Mouse (Mus musculus): ENCODE measurements around the gene Ccr8.
A peak's percentile ranks its signal among the peaks of the same experiment; 100 is the strongest.
"Not testable (repeated sequence)": the region's sequence is repeated elsewhere in the genome, so short reads cannot be mapped to it uniquely, and the experiment has no call there.

Gene Ccr8

GRCm38 (mm10) chr9:120091086-120091485 is 828 bp upstream of the Ccr8 start:
- no peak for DNase-seq (ENCODE audit: low spot score in 2 of 2)

- no peak for DNase-seq (ENCODE audit: low spot score in 2 of 2)
Measured at GRCm38 (mm10) chr9:120093701-120094100, 1.8 kb downstream of the Ccr8 start.

- DNase-seq (ENCODE audit: low spot score in 2 of 2) = no peak
Measured at GRCm38 (mm10) chr9:120095886-120096285, 4.0 kb downstream of the Ccr8 start.

- peak in 1 of 2 experiments; percentile 72 for DNase-seq (ENCODE audit: low spot score in 2 of 2)
Measured at GRCm38 (mm10) chr9:120098682-120099081, 6.8 kb downstream of the Ccr8 start.

- no peak for DNase-seq (ENCODE audit: low spot score in 2 of 2)
Measured at GRCm38 (mm10) chr9:120099304-120099703, 7.4 kb downstream of the Ccr8 start.

- DNase-seq (ENCODE audit: low spot score in 2 of 2) = no peak
Measured at GRCm38 (mm10) chr9:120101165-120101564, 9.3 kb downstream of the Ccr8 start.

- not testable (repeated sequence) for DNase-seq (ENCODE audit: low spot score in 2 of 2)
Measured at GRCm38 (mm10) chr9:120108953-120109352, 17.0 kb downstream of the Ccr8 start.

- DNase-seq (ENCODE audit: low spot score in 2 of 2) = peak; percentile 85 to 96
Measured at GRCm38 (mm10) chr9:120110211-120111018, 18.5 kb downstream of the Ccr8 start, which contains the start of gene Slc25a38. Gene Slc25a38, plus strand, starts transcription at chr9:120110374.

- DNase-seq (ENCODE audit: low spot score in 2 of 2) = no peak
Measured at GRCm38 (mm10) chr9:120111156-120111945, 19.4 kb downstream of the Ccr8 start.

- DNase-seq (ENCODE audit: low spot score in 2 of 2) = no peak
Measured at GRCm38 (mm10) chr9:120112472-120112871, 20.6 kb downstream of the Ccr8 start.

GRCm38 (mm10) chr9:120113456-120113855 is 21.5 kb downstream of the Ccr8 start:
- no peak for DNase-seq (ENCODE audit: low spot score in 2 of 2)

GRCm38 (mm10) chr9:120114051-120114788 is 22.3 kb downstream of the Ccr8 start:
- DNase-seq (ENCODE audit: low spot score in 2 of 2) = no peak

- no peak for DNase-seq (ENCODE audit: low spot score in 2 of 2)
Measured at GRCm38 (mm10) chr9:120114789-120115151, 22.9 kb downstream of the Ccr8 start.

- no peak for DNase-seq (ENCODE audit: low spot score in 2 of 2)
Measured at GRCm38 (mm10) chr9:120115580-120115979, 23.7 kb downstream of the Ccr8 start.

GRCm38 (mm10) chr9:120116184-120116624 is 24.3 kb downstream of the Ccr8 start:
- DNase-seq (ENCODE audit: low spot score in 2 of 2) = no peak

GRCm38 (mm10) chr9:120118212-120118611 is 26.3 kb downstream of the Ccr8 start:
- DNase-seq (ENCODE audit: low spot score in 2 of 2) = no peak

GRCm38 (mm10) chr9:120120503-120120902 is 28.6 kb downstream of the Ccr8 start:
- DNase-seq (ENCODE audit: low spot score in 2 of 2) = no peak

- DNase-seq (ENCODE audit: low spot score in 2 of 2) = no peak
Measured at GRCm38 (mm10) chr9:120126868-120127267, 35.0 kb downstream of the Ccr8 start.

- DNase-seq (ENCODE audit: low spot score in 2 of 2) = peak; percentile 94 to 97
Measured at GRCm38 (mm10) chr9:120127538-120128251, 35.8 kb downstream of the Ccr8 start, which contains the start of gene Rpsa. Gene Rpsa, plus strand, starts transcription at chr9:120127689.

GRCm38 (mm10) chr9:120129276-120129675 is 37.4 kb downstream of the Ccr8 start:
- no peak for DNase-seq (ENCODE audit: low spot score in 2 of 2)

GRCm38 (mm10) chr9:120131784-120132288 is 39.9 kb downstream of the Ccr8 start:
- no peak for DNase-seq (ENCODE audit: low spot score in 2 of 2)
